In genomic region chr6:54507002-54507401, GRCm38 (mm10) we compare ENCODE assay signal across 9 mouse cellular contexts. TPM values are rescaled to one million over a fixed set of nuclear protein-coding genes. Genes with fewer than 3 reads are reported as not detected.
DNase-seq lines count a peak whose midpoint lies in the region; ATAC-seq and TF ChIP-seq lines count a peak whose summit lies in the region.
"Had no signal": no experiment of that assay in that cellular context is flagged by ENCODE, and none has a peak within 500 bp of the region (broad histone marks: within the 10 kb centered on the region; RNA-seq: fewer than 3 reads in every experiment).

No protein-coding gene starts in this region.

- H3K4me2 ChIP-seq in liver, embryonic 12.5 days: no peak overlapping the region
- H3K4me2 ChIP-seq in intestine, embryonic 16.5 days (ENCODE audit: low read depth, low read length): no peak overlapping the region
- H3K4me2 ChIP-seq: stomach, embryonic 15.5 days had no signal

- no peaks in the 10 kb centered on the region for H3K27me3 ChIP-seq in liver, adult 2 months (ENCODE audit: control insufficient read depth, insufficient read depth, low read length)
- no peaks in the 10 kb centered on the region for H3K27me3 ChIP-seq in liver, embryonic 12.5 days (replicated peaks)
- H3K27me3 ChIP-seq in forebrain, embryonic 10.5 days (ENCODE audit: poor library complexity, severe bottlenecking): 0 out of 2 replicates have a peak, but pooled peaks cover 8% of the 10 kb centered on the region
- H3K27me3 ChIP-seq in intestine, embryonic 16.5 days (replicated peaks; ENCODE audit: control insufficient read depth, insufficient read depth, low read length): no peaks in the 10 kb centered on the region
- H3K27me3 ChIP-seq: stomach, embryonic 15.5 days had no signal

- TF ChIP-seq CTCF in liver, adult 2 months (IDR thresholded peaks at IDR 0.05; ENCODE audit: low read depth, low read length): peak; percentile 60
- peak; percentile 63 for TF ChIP-seq CTCF in lung, adult 2 months (IDR thresholded peaks at IDR 0.05; ENCODE audit: insufficient read depth, low read length)

- no peak for ATAC-seq in liver, embryonic 12.5 days
- ATAC-seq in intestine, embryonic 16.5 days: 0 out of 2 replicates have a peak, but pooled peaks have one; percentile 38

- no peaks in the 10 kb centered on the region for H3K9me3 ChIP-seq in liver, embryonic 12.5 days (replicated peaks)
- no peaks in the 10 kb centered on the region for H3K9me3 ChIP-seq in forebrain, embryonic 10.5 days
- no peaks in the 10 kb centered on the region for H3K9me3 ChIP-seq in intestine, embryonic 16.5 days (ENCODE audit: control insufficient read depth, low read length)
- H3K9me3 ChIP-seq: stomach, embryonic 15.5 days had no signal

- TF ChIP-seq POLR2A in liver, adult 2 months (IDR thresholded peaks at IDR 0.05; ENCODE audit: extremely low read depth, insufficient read depth, low read length): no peak
- no peak for TF ChIP-seq POLR2A in lung, adult 2 months (IDR thresholded peaks at IDR 0.05; ENCODE audit: borderline replicate concordance, extremely low read depth, low read depth, low read length)

- H3K4me3 ChIP-seq in liver, adult 2 months (ENCODE audit: insufficient read depth, low read depth, low read length): no peak overlapping the region
- H3K4me3 ChIP-seq in liver, embryonic 12.5 days: no peak overlapping the region
- no peak overlapping the region for H3K4me3 ChIP-seq in forebrain, embryonic 10.5 days
- no peak overlapping the region for H3K4me3 ChIP-seq in intestine, embryonic 16.5 days (ENCODE audit: low read length)
- no peak overlapping the region for H3K4me3 ChIP-seq in lung, adult 2 months (replicated peaks; ENCODE audit: extremely low read depth, low read depth, low read length)
- H3K4me3 ChIP-seq: stomach, embryonic 15.5 days had no signal

- peaks cover 12% of the 10 kb centered on the region for H3K4me1 ChIP-seq in liver, adult 2 months (ENCODE audit: control insufficient read depth, insufficient read depth, low read length)
- H3K4me1 ChIP-seq in liver, embryonic 12.5 days: no peaks in the 10 kb centered on the region
- peaks cover 31% of the 10 kb centered on the region for H3K4me1 ChIP-seq in forebrain, embryonic 10.5 days
- no peaks in the 10 kb centered on the region for H3K4me1 ChIP-seq in intestine, embryonic 16.5 days (ENCODE audit: control insufficient read depth, insufficient read depth, low read length)
- H3K4me1 ChIP-seq in lung, adult 2 months (ENCODE audit: control insufficient read depth, insufficient read depth, low read length): peaks cover 4% of the 10 kb centered on the region; the same call in 1 of the 2 replicates

- no peaks in the 10 kb centered on the region for H3K79me2 ChIP-seq in liver, adult 2 months (ENCODE audit: control insufficient read depth, insufficient read depth, low read length)

- no peak overlapping the region for H3K9ac ChIP-seq in liver, adult 2 months (ENCODE audit: low read depth, low read length)
- no peak overlapping the region for H3K9ac ChIP-seq in liver, embryonic 12.5 days
- no peak overlapping the region for H3K9ac ChIP-seq in intestine, embryonic 16.5 days (ENCODE audit: low read depth, low read length)
- H3K9ac ChIP-seq: stomach, embryonic 15.5 days had no signal

- peak; percentile 60 for DNase-seq in liver, adult 2 months (ENCODE audit: extremely low read depth, low read depth, low spot score)
- peak; percentile 91 for DNase-seq in brain, adult 2 months (ENCODE audit: low read depth, low spot score)
- DNase-seq in forebrain, embryonic 10.5 days (ENCODE audit: extremely low spot score, low spot score): peak; percentile 29
- DNase-seq in lung, adult 2 months: peak; percentile 42
- DNase-seq in right cerebral cortex, postnatal 25 days: peak; percentile 54
- DNase-seq in layer of hippocampus, adult 9-10 months (ENCODE audit: low spot score): no peak

- H3K27ac ChIP-seq in liver, adult 2 months (replicated peaks; ENCODE audit: insufficient read depth, low read depth, low read length): no peak overlapping the region
- no peak overlapping the region for H3K27ac ChIP-seq in liver, embryonic 12.5 days
- H3K27ac ChIP-seq in forebrain, embryonic 10.5 days: no peak overlapping the region
- no peak overlapping the region for H3K27ac ChIP-seq in intestine, embryonic 16.5 days (ENCODE audit: low read length)
- H3K27ac ChIP-seq: stomach, embryonic 15.5 days had no signal

- 32% methylated on average over 8 of the region's 8 CpGs for WGBS in liver, adult 2 months
- 34% methylated on average over 8 of the region's 8 CpGs for WGBS in liver, embryonic 12.5 days (ENCODE audit: insufficient replicate concordance)
- WGBS in forebrain, embryonic 10.5 days: 40% methylated on average over 8 of the region's 8 CpGs
- WGBS in intestine, embryonic 16.5 days: 32% methylated on average over 8 of the region's 8 CpGs
- WGBS in lung, adult 2 months: 29% methylated on average over 8 of the region's 8 CpGs

- no peaks in the 10 kb centered on the region for H3K36me3 ChIP-seq in liver, adult 2 months (ENCODE audit: control insufficient read depth, insufficient read depth, low read length)
- no peaks in the 10 kb centered on the region for H3K36me3 ChIP-seq in liver, embryonic 12.5 days
- H3K36me3 ChIP-seq in forebrain, embryonic 10.5 days (replicated peaks): peaks cover 37% of the 10 kb centered on the region
- H3K36me3 ChIP-seq in intestine, embryonic 16.5 days (ENCODE audit: control insufficient read depth, insufficient read depth, low read length): no peaks in the 10 kb centered on the region
- H3K36me3 ChIP-seq: stomach, embryonic 15.5 days had no signal

RNA-seq across cellular contexts. Expression of gene Scrn1, which starts 59.3 kb away (rescaled TPM):
- total RNA-seq in liver, adult 2 months (2014; rRNA removed): under 0.01 and 0.20 TPM in 2 replicates
- not detected in 2 replicates for polyA plus RNA-seq in liver, adult 2 months (2012; rRNA removed)
- 0.60 and 0.68 TPM in 2 replicates for polyA plus RNA-seq in liver, embryonic 12.5 days (2016; fragmentation: Nextera tagmentation; extraction: Ambion mirVana)
- 58.7 and 62.1 TPM in 2 replicates for polyA plus RNA-seq in forebrain, embryonic 10.5 days (2016; fragmentation: Nextera tagmentation; extraction: Ambion mirVana)
- 4.7 and 6.6 TPM in 2 replicates for polyA plus RNA-seq in intestine, embryonic 16.5 days (2015; fragmentation: Nextera tagmentation; extraction: Ambion mirVana)
- 9.5 and 12.7 TPM in 2 replicates for polyA plus RNA-seq in lung, adult 2 months (2012; rRNA removed)
